Mouse (Mus musculus) midbrain, embryonic 13.5 days (tissue): ENCODE data around the gene 5530401A14Rik. TPM values are rescaled to one million over a fixed set of nuclear protein-coding genes. Genes with fewer than 3 reads are reported as not detected.

ENCODE experiments used
- ATAC-seq: fragments of 200-750 bp; cut with Nextera tagmentation; 2 replicates; pipeline ENCODE4 v1.8.0; 2017; ENCODE audit warnings: mild to moderate bottlenecking, moderate TSS enrichment, moderate library complexity
- H3K27ac ChIP-seq: fragments of 300-500 bp; sonication (generic); 2 replicates; pipeline ENCODE4 v1.5.1; 2015; ENCODE audit warnings: inconsistent platforms, mild to moderate bottlenecking, moderate library complexity
- H3K27me3 ChIP-seq: fragments of 300-500 bp; sonication (generic); 2 replicates; pipeline ENCODE4 v1.6.1; 2015; ENCODE audit warnings: mild to moderate bottlenecking, inconsistent platforms
- H3K36me3 ChIP-seq: fragments of 300-500 bp; sonication (generic); 2 replicates; pipeline ENCODE4 v1.6.1; 2015; ENCODE audit warnings: mild to moderate bottlenecking, inconsistent platforms
- H3K4me1 ChIP-seq: fragments of 300-500 bp; sonication (generic); replicated peaks from 2 replicates; pipeline ENCODE4 v1.6.1; 2015; ENCODE audit warnings: inconsistent platforms
- H3K4me2 ChIP-seq: fragments of 300-500 bp; sonication (generic); replicated peaks from 2 replicates; pipeline ENCODE4 v1.6.1; 2015; ENCODE audit warnings: moderate library complexity, mild to moderate bottlenecking, inconsistent platforms
- H3K4me3 ChIP-seq: fragments of 300-500 bp; sonication (generic); replicated peaks from 2 replicates; pipeline ENCODE4 v1.5.1; 2015; ENCODE audit warnings: mild to moderate bottlenecking, inconsistent platforms
- H3K9ac ChIP-seq: fragments of 300-500 bp; sonication (generic); replicated peaks from 2 replicates; pipeline ENCODE4 v1.6.1; 2015; ENCODE audit warnings: mild to moderate bottlenecking, inconsistent platforms
- H3K9me3 ChIP-seq: fragments of 300-500 bp; sonication (generic); 2 replicates; pipeline ENCODE4 v1.6.1; 2016; ENCODE audit warnings: mild to moderate bottlenecking, inconsistent platforms
- WGBS: fragments of 180-500 bp; shearing (Covaris S2); methylation state at CpG from one replicate; pipeline ENCODE4 v1.1.7; 2015; 5-methylcytosine and 5-hydroxymethylcytosine counted together
- polyA plus RNA-seq: library from polyadenylated mRNA; unstranded; fragments of >200 nt; fragmentation: Nextera tagmentation; extraction: Ambion mirVana; gene quantifications from 2 replicates; pipeline ENCODE4 v1.2.1, GENCODE M21; 2015

The 5530401A14Rik gene
- polyA plus RNA-seq, 1 experiment from 2014 or later = 0.51 TPM

GRCm38 (mm10) chr11:81942167-81942566 lies 81.7 kb downstream of the 5530401A14Rik start:
- no peak overlapping the region for H3K9ac ChIP-seq
- H3K9me3 ChIP-seq = no peaks in the 10 kb centered on the region
- no peak for ATAC-seq
- H3K36me3 ChIP-seq = no peaks in the 10 kb centered on the region
- H3K27me3 ChIP-seq = no peaks in the 10 kb centered on the region
- no peak overlapping the region for H3K27ac ChIP-seq
- no peaks in the 10 kb centered on the region for H3K4me1 ChIP-seq
- no peak overlapping the region for H3K4me3 ChIP-seq
- WGBS = 69% methylated on average over 1 of the region's 1 CpGs
- no peak overlapping the region for H3K4me2 ChIP-seq

Other genes starting within 250 kb of the 5530401A14Rik start
- gene Asic2, start 107.8 kb downstream of the 5530401A14Rik start, polyA plus RNA-seq = 5.0 and 5.2 TPM in 2 replicates
- 1.1 and 2.4 TPM in 2 replicates for gene Ccl2, start 174.9 kb downstream of the 5530401A14Rik start, polyA plus RNA-seq
- not detected in 2 replicates for gene Gm17268, start 177.9 kb downstream of the 5530401A14Rik start, polyA plus RNA-seq
- gene Ccl7, start 185.0 kb downstream of the 5530401A14Rik start, polyA plus RNA-seq = 0.44 and 1.6 TPM in 2 replicates
- gene Ccl11, start 197.2 kb downstream of the 5530401A14Rik start, polyA plus RNA-seq = not detected in 2 replicates
- 0.70 and 1.9 TPM in 2 replicates for gene Ccl12, start 241.2 kb downstream of the 5530401A14Rik start, polyA plus RNA-seq